Mouse (Mus musculus) lung, postnatal 36 days (tissue): ENCODE data around the gene Tbc1d14.

Source experiments
- DNase-seq: peaks from one replicate; pipeline ENCODE4 v3.0.0; 2022; ENCODE audit warnings: mixed read lengths

Gene Tbc1d14

GRCm38 (mm10) chr5:36505235-36505634 is 87.8 kb downstream of the Tbc1d14 start:
- DNase-seq, result no peak

- no peak for DNase-seq
Observed at GRCm38 (mm10) chr5:36494709-36495108, 98.4 kb downstream of the Tbc1d14 start.

GRCm38 (mm10) chr5:36493919-36494318 is 99.2 kb downstream of the Tbc1d14 start:
- no peak for DNase-seq

- peak; percentile 78 for DNase-seq
Observed at GRCm38 (mm10) chr5:36489225-36489624, 103.9 kb downstream of the Tbc1d14 start.

- no peak for DNase-seq
Observed at GRCm38 (mm10) chr5:36485306-36485705, 107.8 kb downstream of the Tbc1d14 start.

GRCm38 (mm10) chr5:36484171-36484990 is 108.7 kb downstream of the Tbc1d14 start, which contains the start of the genes Tada2b and Ccdc96:
TSS of gene Tada2b (minus strand) at chr5:36484285.
TSS of gene Ccdc96 (plus strand) at chr5:36484588.
- peak; percentile 98 for DNase-seq

GRCm38 (mm10) chr5:36483203-36484101 is 109.6 kb downstream of the Tbc1d14 start:
- DNase-seq, result peak; percentile 41

GRCm38 (mm10) chr5:36481114-36481513 is 112.0 kb downstream of the Tbc1d14 start:
- DNase-seq, result no peak

GRCm38 (mm10) chr5:36480398-36480797 is 112.7 kb downstream of the Tbc1d14 start:
- DNase-seq, result no peak

- peak; percentile 55 for DNase-seq
Observed at GRCm38 (mm10) chr5:36479735-36480134, 113.3 kb downstream of the Tbc1d14 start.

- DNase-seq, result no peak
Observed at GRCm38 (mm10) chr5:36478540-36479420, 114.3 kb downstream of the Tbc1d14 start.

GRCm38 (mm10) chr5:36477486-36477885 is 115.6 kb downstream of the Tbc1d14 start:
- DNase-seq, result peak; percentile 27

GRCm38 (mm10) chr5:36474283-36474682 is 118.8 kb downstream of the Tbc1d14 start:
- peak; percentile 89 for DNase-seq

GRCm38 (mm10) chr5:36472876-36473655 is 120.0 kb downstream of the Tbc1d14 start:
- DNase-seq, result no peak

GRCm38 (mm10) chr5:36471206-36471605 is 121.9 kb downstream of the Tbc1d14 start:
- no peak for DNase-seq

- no peak for DNase-seq
Observed at GRCm38 (mm10) chr5:36465889-36466288, 127.2 kb downstream of the Tbc1d14 start.

GRCm38 (mm10) chr5:36464709-36465661 is 128.1 kb downstream of the Tbc1d14 start, which contains the start of gene Grpel1:
TSS of gene Grpel1 (plus strand) at chr5:36464998.
- DNase-seq, result peak; percentile 100

- DNase-seq, result no peak
Observed at GRCm38 (mm10) chr5:36463391-36463790, 129.7 kb downstream of the Tbc1d14 start.

- peak; percentile 89 for DNase-seq
Observed at GRCm38 (mm10) chr5:36462810-36463209, 130.3 kb downstream of the Tbc1d14 start.

GRCm38 (mm10) chr5:36461231-36461630 is 131.8 kb downstream of the Tbc1d14 start:
- no peak for DNase-seq
